Comparison of ENCODE assay signal across 7 mouse cellular contexts in genomic region chr5:120565171-120565905, GRCm38 (mm10). TPM values are rescaled to one million over a fixed set of nuclear protein-coding genes. Genes with fewer than 3 reads are reported as not detected.
A peak's percentile ranks its signal among the peaks of the same experiment; 100 is the strongest.
DNase-seq lines count a peak whose midpoint lies in the region; ATAC-seq and TF ChIP-seq lines count a peak whose summit lies in the region.

No protein-coding gene starts in this region.

- no peaks in the 10 kb centered on the region for H3K9me3 ChIP-seq in forebrain, embryonic 16.5 days (ENCODE audit: control insufficient read depth, low read length)
- no peaks in the 10 kb centered on the region for H3K9me3 ChIP-seq in limb, embryonic 10.5 days (replicated peaks)
- H3K9me3 ChIP-seq in neural tube, embryonic 15.5 days (replicated peaks): no peaks in the 10 kb centered on the region

- peak overlapping the region; percentile 12 for H3K9ac ChIP-seq in forebrain, embryonic 16.5 days (replicated peaks; ENCODE audit: low read depth, low read length)
- 0 out of 2 replicates have a peak overlapping the region, but pooled peaks have one; percentile 23 for H3K9ac ChIP-seq in neural tube, embryonic 15.5 days (replicated peaks)

- TF ChIP-seq CTCF in layer of hippocampus, adult 2 months (conservative IDR thresholded peaks at IDR 0.05): no peak

- peak overlapping the region; percentile 85 for H3K27ac ChIP-seq in layer of hippocampus, adult 2 months
- peak overlapping the region; percentile 91 for H3K27ac ChIP-seq in forebrain, embryonic 16.5 days (ENCODE audit: low read length)
- peak overlapping the region; percentile 87 for H3K27ac ChIP-seq in limb, embryonic 10.5 days
- H3K27ac ChIP-seq in neural tube, embryonic 15.5 days (replicated peaks): peak overlapping the region; percentile 92

- H3K27me3 ChIP-seq in forebrain, embryonic 16.5 days (replicated peaks; ENCODE audit: control insufficient read depth, insufficient read depth, low read length): no peaks in the 10 kb centered on the region
- no peaks in the 10 kb centered on the region for H3K27me3 ChIP-seq in limb, embryonic 10.5 days (ENCODE audit: low read depth, poor library complexity, severe bottlenecking)
- no peaks in the 10 kb centered on the region for H3K27me3 ChIP-seq in neural tube, embryonic 15.5 days (replicated peaks)

- ATAC-seq in forebrain, embryonic 16.5 days: peak; percentile 35; the same call in 1 of the 2 replicates
- no peak for ATAC-seq in neural tube, embryonic 15.5 days (ENCODE audit: low FRiP score)

- H3K4me3 ChIP-seq in layer of hippocampus, adult 2 months: no peak overlapping the region
- H3K4me3 ChIP-seq in forebrain, embryonic 16.5 days (replicated peaks; ENCODE audit: low read length): no peak overlapping the region
- H3K4me3 ChIP-seq in limb, embryonic 10.5 days: no peak overlapping the region
- no peak overlapping the region for H3K4me3 ChIP-seq in neural tube, embryonic 15.5 days (replicated peaks)

- no peak for DNase-seq in layer of hippocampus, adult 2 months (ENCODE audit: low spot score in 2 of 2)
- no peak for DNase-seq in layer of hippocampus, postnatal 36 days
- DNase-seq in limb, embryonic 10.5 days (ENCODE audit: low spot score): no peak
- DNase-seq in left cerebral cortex, adult 9 months (ENCODE audit: low spot score in 2 of 2): no peak
- DNase-seq in spleen, postnatal 14 days (ENCODE audit: low spot score in 2 of 2): no peak

- no peaks in the 10 kb centered on the region; the same call in 1 of the 2 replicates for H3K36me3 ChIP-seq in forebrain, embryonic 16.5 days (ENCODE audit: control insufficient read depth, insufficient read depth)
- H3K36me3 ChIP-seq in limb, embryonic 10.5 days: no peaks in the 10 kb centered on the region
- H3K36me3 ChIP-seq in neural tube, embryonic 15.5 days: no peaks in the 10 kb centered on the region

- WGBS in forebrain, embryonic 16.5 days: 16% methylated on average over 15 of the region's 15 CpGs
- 54% methylated on average over 15 of the region's 15 CpGs for WGBS in limb, embryonic 10.5 days
- 25% methylated on average over 15 of the region's 15 CpGs for WGBS in neural tube, embryonic 15.5 days

- H3K4me1 ChIP-seq in forebrain, embryonic 16.5 days (replicated peaks; ENCODE audit: control insufficient read depth, insufficient read depth, low read length): peaks cover 62% of the 10 kb centered on the region
- peaks cover 87% of the 10 kb centered on the region for H3K4me1 ChIP-seq in limb, embryonic 10.5 days
- H3K4me1 ChIP-seq in neural tube, embryonic 15.5 days: peaks cover 84% of the 10 kb centered on the region

- 0 out of 2 replicates have a peak overlapping the region, but pooled peaks have one; percentile 23 for H3K4me2 ChIP-seq in forebrain, embryonic 16.5 days (ENCODE audit: low read length)
- peak overlapping the region; percentile 5; the same call in 1 of the 2 replicates for H3K4me2 ChIP-seq in neural tube, embryonic 15.5 days

RNA-seq across cellular contexts. Expression of gene Tpcn1, which starts 23.1 kb away (rescaled TPM):
- total RNA-seq in layer of hippocampus, adult 2 months (2021): 10 to 100 TPM; 34.8 to 40.8 TPM
- total RNA-seq in layer of hippocampus, postnatal 36 days (2021): 10 to 100 TPM; 35.0 to 36.4 TPM
- polyA plus RNA-seq in forebrain, embryonic 16.5 days (2015; fragmentation: Nextera tagmentation; extraction: Ambion mirVana): 15.4 and 18.3 TPM in 2 replicates
- 12.3 and 13.2 TPM in 2 replicates for polyA plus RNA-seq in limb, embryonic 10.5 days (2016; fragmentation: Nextera tagmentation; extraction: Ambion mirVana)
- 20.9 and 21.7 TPM in 2 replicates for polyA plus RNA-seq in neural tube, embryonic 15.5 days (2015; fragmentation: Nextera tagmentation; extraction: Ambion mirVana)

RNA-seq across cellular contexts. Expression of gene Iqcd, which starts 23.5 kb away (rescaled TPM):
- 1 to 10 TPM in 1 of 2 experiments, under 1 TPM in 1; 1.00 to 1.2 TPM for total RNA-seq in layer of hippocampus, adult 2 months (2021)
- total RNA-seq in layer of hippocampus, postnatal 36 days (2021): 1 to 10 TPM in 1 of 2 experiments, under 1 TPM in 1; 0.35 to 1.2 TPM
- polyA plus RNA-seq in forebrain, embryonic 16.5 days (2015; fragmentation: Nextera tagmentation; extraction: Ambion mirVana): 0.98 and 1.0 TPM in 2 replicates
- 0.30 and 0.41 TPM in 2 replicates for polyA plus RNA-seq in limb, embryonic 10.5 days (2016; fragmentation: Nextera tagmentation; extraction: Ambion mirVana)
- 1.3 and 1.5 TPM in 2 replicates for polyA plus RNA-seq in neural tube, embryonic 15.5 days (2015; fragmentation: Nextera tagmentation; extraction: Ambion mirVana)

RNA-seq across cellular contexts. Expression of gene Rita1, which starts 47.1 kb away (rescaled TPM):
- 10 to 100 TPM; 23.7 to 28.0 TPM for total RNA-seq in layer of hippocampus, adult 2 months (2021)
- 10 to 100 TPM; 29.1 to 29.6 TPM for total RNA-seq in layer of hippocampus, postnatal 36 days (2021)
- polyA plus RNA-seq in forebrain, embryonic 16.5 days (2015; fragmentation: Nextera tagmentation; extraction: Ambion mirVana): 21.2 and 26.9 TPM in 2 replicates
- 17.5 and 19.5 TPM in 2 replicates for polyA plus RNA-seq in limb, embryonic 10.5 days (2016; fragmentation: Nextera tagmentation; extraction: Ambion mirVana)
- polyA plus RNA-seq in neural tube, embryonic 15.5 days (2015; fragmentation: Nextera tagmentation; extraction: Ambion mirVana): 29.4 and 34.0 TPM in 2 replicates

RNA-seq across cellular contexts. Expression of gene Ddx54, which starts 47.2 kb away (rescaled TPM):
- 10 to 100 TPM; 36.8 to 37.2 TPM for total RNA-seq in layer of hippocampus, adult 2 months (2021)
- 10 to 100 TPM; 34.4 to 39.5 TPM for total RNA-seq in layer of hippocampus, postnatal 36 days (2021)
- 49.2 and 49.3 TPM in 2 replicates for polyA plus RNA-seq in forebrain, embryonic 16.5 days (2015; fragmentation: Nextera tagmentation; extraction: Ambion mirVana)
- 58.1 and 62.6 TPM in 2 replicates for polyA plus RNA-seq in limb, embryonic 10.5 days (2016; fragmentation: Nextera tagmentation; extraction: Ambion mirVana)
- polyA plus RNA-seq in neural tube, embryonic 15.5 days (2015; fragmentation: Nextera tagmentation; extraction: Ambion mirVana): 35.7 and 42.0 TPM in 2 replicates

RNA-seq across cellular contexts. Expression of gene Slc8b1, which starts 54.4 kb away (rescaled TPM):
- total RNA-seq in layer of hippocampus, adult 2 months (2021): 10 to 100 TPM in 1 of 2 experiments, 1 to 10 TPM in 1; 8.7 to 12.1 TPM
- total RNA-seq in layer of hippocampus, postnatal 36 days (2021): 1 to 10 TPM; 7.6 to 8.7 TPM
- polyA plus RNA-seq in forebrain, embryonic 16.5 days (2015; fragmentation: Nextera tagmentation; extraction: Ambion mirVana): 1.9 and 2.0 TPM in 2 replicates
- 3.7 and 4.4 TPM in 2 replicates for polyA plus RNA-seq in limb, embryonic 10.5 days (2016; fragmentation: Nextera tagmentation; extraction: Ambion mirVana)
- 2.8 and 4.4 TPM in 2 replicates for polyA plus RNA-seq in neural tube, embryonic 15.5 days (2015; fragmentation: Nextera tagmentation; extraction: Ambion mirVana)
